Mouse (Mus musculus): ENCODE results near the gene Gtf3a. TPM values are rescaled to one million over a fixed set of nuclear protein-coding genes. Genes with fewer than 3 reads are reported as not detected.
A peak's percentile ranks its signal among the peaks of the same experiment; 100 is the strongest.

Gene Gtf3a
- polyA plus RNA-seq, 1 experiment from 2014 or later, result 31.6 TPM

DNA sequence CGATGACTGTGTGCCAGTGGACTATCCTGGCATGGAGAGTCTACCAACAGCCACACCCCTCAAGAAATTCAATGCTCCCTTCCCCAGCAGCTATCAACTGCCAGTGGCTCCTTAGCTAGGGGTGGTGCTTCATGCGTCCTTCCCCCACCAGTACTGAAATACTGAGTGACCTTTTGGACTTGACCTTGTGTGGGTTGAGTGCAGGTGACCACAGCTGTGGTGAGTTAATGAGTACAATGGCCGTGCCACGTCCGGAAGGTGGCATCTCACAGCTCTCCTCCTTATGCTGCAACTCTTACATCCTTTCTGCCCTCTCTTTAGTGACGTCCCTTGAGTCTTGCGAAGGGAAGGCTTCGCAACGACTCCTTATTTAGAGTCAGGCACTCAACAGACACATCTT, 24.9 kb downstream of the Gtf3a start:
- Histone ChIP-seq H3K27ac (ENCODE audit: low read depth) (peak overlapping the region; percentile 66), H3K4me3 (ENCODE audit: low read depth, low read length) (no peak overlapping the region), H3K4me2 (ENCODE audit: low read depth, low read length) (no peak overlapping the region), H3K27me3 (ENCODE audit: insufficient read depth, low read length) (no peaks in the 10 kb centered on the region), H3K4me1 (ENCODE audit: insufficient read depth) (peaks cover 17% of the 10 kb centered on the region), H3K9ac (replicated peaks) (no peak overlapping the region), H3K9me3 (ENCODE audit: low read length) (no peaks in the 10 kb centered on the region), H3K36me3 (replicated peaks; ENCODE audit: insufficient read depth, low read length) (no peaks in the 10 kb centered on the region)
- 63% methylated on average over 9 of the region's 9 CpGs for WGBS (ENCODE audit: insufficient replicate concordance)
- TF ChIP-seq CTCF (IDR thresholded peaks at IDR 0.05; ENCODE audit: low read depth), result no peak
- no peak for TF ChIP-seq EP300 (IDR thresholded peaks at IDR 0.05; ENCODE audit: low read depth)
- DNase-seq, result peak; percentile 41
- peak; percentile 92 for ATAC-seq

GRCm38 (mm10) chr5:146973858-146974780, 25.7 kb downstream of the Gtf3a start:
- Histone ChIP-seq H3K36me3 (replicated peaks; ENCODE audit: insufficient read depth, low read length) (no peaks in the 10 kb centered on the region), H3K27ac (ENCODE audit: low read depth) (peak overlapping the region; percentile 66), H3K4me3 (ENCODE audit: low read depth, low read length) (no peak overlapping the region), H3K4me2 (ENCODE audit: low read depth, low read length) (0 out of 2 replicates have a peak overlapping the region, but pooled peaks have one; percentile 11), H3K27me3 (ENCODE audit: insufficient read depth, low read length) (no peaks in the 10 kb centered on the region), H3K9ac (replicated peaks) (no peak overlapping the region), H3K4me1 (ENCODE audit: insufficient read depth) (peaks cover 17% of the 10 kb centered on the region), H3K9me3 (ENCODE audit: low read length) (no peaks in the 10 kb centered on the region)
- WGBS (ENCODE audit: insufficient replicate concordance), result 74% methylated on average over 25 of the region's 25 CpGs
- peak; percentile 70 for ATAC-seq
- no peak for TF ChIP-seq CTCF (IDR thresholded peaks at IDR 0.05; ENCODE audit: low read depth)
- TF ChIP-seq EP300 (IDR thresholded peaks at IDR 0.05; ENCODE audit: low read depth), result no peak
- DNase-seq, result no peak

DNA sequence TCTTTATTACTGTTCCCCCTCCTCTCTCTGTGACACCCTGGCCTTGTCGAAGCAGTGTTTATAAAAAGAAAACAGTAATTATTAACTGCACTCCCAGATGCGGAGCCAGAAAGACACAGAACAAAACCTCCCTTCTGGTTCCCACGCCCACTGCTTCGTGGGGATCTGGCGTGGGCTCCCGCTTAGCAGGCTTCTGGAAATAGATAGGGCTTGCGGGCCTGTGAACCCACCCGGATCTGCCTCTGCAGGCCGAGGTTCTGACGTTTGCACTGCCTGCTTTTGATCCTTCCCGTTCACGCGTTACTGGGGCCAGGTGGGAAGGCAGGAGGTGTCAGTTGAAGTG, 26.3 kb downstream of the Gtf3a start:
- Histone ChIP-seq H3K4me1 (ENCODE audit: insufficient read depth) (peaks cover 17% of the 10 kb centered on the region), H3K9me3 (ENCODE audit: low read length) (no peaks in the 10 kb centered on the region), H3K36me3 (replicated peaks; ENCODE audit: insufficient read depth, low read length) (no peaks in the 10 kb centered on the region), H3K4me2 (ENCODE audit: low read depth, low read length) (0 out of 2 replicates have a peak overlapping the region, but pooled peaks have one; percentile 11), H3K9ac (replicated peaks) (no peak overlapping the region), H3K27me3 (ENCODE audit: insufficient read depth, low read length) (no peaks in the 10 kb centered on the region), H3K27ac (ENCODE audit: low read depth) (peak overlapping the region; percentile 66; the same call in 1 of the 2 replicates), H3K4me3 (ENCODE audit: low read depth, low read length) (no peak overlapping the region)
- ATAC-seq, result no peak
- TF ChIP-seq EP300 (IDR thresholded peaks at IDR 0.05; ENCODE audit: low read depth) (no peak), CTCF (IDR thresholded peaks at IDR 0.05; ENCODE audit: low read depth) (no peak)
- no peak for DNase-seq
- 46% methylated on average over 13 of the region's 13 CpGs for WGBS (ENCODE audit: insufficient replicate concordance)

GRCm38 (mm10) chr5:146981376-146981775, 32.9 kb downstream of the Gtf3a start:
- 81% methylated on average over 6 of the region's 6 CpGs for WGBS (ENCODE audit: insufficient replicate concordance)

GRCm38 (mm10) chr5:146983216-146983615, 34.8 kb downstream of the Gtf3a start:
- Histone ChIP-seq H3K4me3 (ENCODE audit: low read depth, low read length) (no peak overlapping the region), H3K9me3 (ENCODE audit: low read length) (no peaks in the 10 kb centered on the region), H3K4me2 (ENCODE audit: low read depth, low read length) (no peak overlapping the region), H3K27me3 (ENCODE audit: insufficient read depth, low read length) (no peaks in the 10 kb centered on the region; the same call in 1 of the 2 replicates), H3K36me3 (replicated peaks; ENCODE audit: insufficient read depth, low read length) (no peaks in the 10 kb centered on the region), H3K9ac (replicated peaks) (no peak overlapping the region), H3K27ac (ENCODE audit: low read depth) (no peak overlapping the region), H3K4me1 (ENCODE audit: insufficient read depth) (no peaks in the 10 kb centered on the region)
- peak; percentile 89 for TF ChIP-seq CTCF (IDR thresholded peaks at IDR 0.05; ENCODE audit: low read depth)
- no peak for TF ChIP-seq EP300 (IDR thresholded peaks at IDR 0.05; ENCODE audit: low read depth)
- 0 out of 2 replicates have a peak, but pooled peaks have one; percentile 19 for ATAC-seq
- peak; percentile 69 for DNase-seq
- WGBS (ENCODE audit: insufficient replicate concordance), result 8% methylated on average over 8 of the region's 8 CpGs

More at GRCm38 (mm10) chr5:146981376-146981775, 32.9 kb downstream of the Gtf3a start:
- Histone ChIP-seq H3K27ac (ENCODE audit: low read depth) (no peak overlapping the region), H3K4me2 (ENCODE audit: low read depth, low read length) (no peak overlapping the region), H3K9me3 (ENCODE audit: low read length) (no peaks in the 10 kb centered on the region), H3K4me3 (ENCODE audit: low read depth, low read length) (no peak overlapping the region), H3K36me3 (replicated peaks; ENCODE audit: insufficient read depth, low read length) (no peaks in the 10 kb centered on the region), H3K27me3 (ENCODE audit: insufficient read depth, low read length) (no peaks in the 10 kb centered on the region; the same call in 1 of the 2 replicates), H3K9ac (replicated peaks) (no peak overlapping the region), H3K4me1 (ENCODE audit: insufficient read depth) (no peaks in the 10 kb centered on the region)
- TF ChIP-seq EP300 (IDR thresholded peaks at IDR 0.05; ENCODE audit: low read depth) (no peak), CTCF (IDR thresholded peaks at IDR 0.05; ENCODE audit: low read depth) (no peak)
- ATAC-seq (no peak), DNase-seq (no peak)

- no peak overlapping the region for H3K9ac ChIP-seq (replicated peaks)
- ATAC-seq (no peak), DNase-seq (no peak)
- no peaks in the 10 kb centered on the region for H3K36me3 ChIP-seq (replicated peaks; ENCODE audit: insufficient read depth, low read length)
- TF ChIP-seq CTCF (IDR thresholded peaks at IDR 0.05; ENCODE audit: low read depth) (no peak), EP300 (IDR thresholded peaks at IDR 0.05; ENCODE audit: low read depth) (no peak)
- H3K4me2 ChIP-seq (ENCODE audit: low read depth, low read length), result no peak overlapping the region
- no peaks in the 10 kb centered on the region for H3K9me3 ChIP-seq (ENCODE audit: low read length)
- no peaks in the 10 kb centered on the region for H3K4me1 ChIP-seq (ENCODE audit: insufficient read depth)
- no peaks in the 10 kb centered on the region; the same call in 1 of the 2 replicates for H3K27me3 ChIP-seq (ENCODE audit: insufficient read depth, low read length)
- 66% methylated on average over 21 of the region's 21 CpGs for WGBS (ENCODE audit: insufficient replicate concordance)
- no peak overlapping the region for H3K27ac ChIP-seq (ENCODE audit: low read depth)
- no peak overlapping the region for H3K4me3 ChIP-seq (ENCODE audit: low read depth, low read length)
Measured at GRCm38 (mm10) chr5:146985725-146986433, 37.4 kb downstream of the Gtf3a start.
